Mouse (Mus musculus): Measurements from ENCODE around the gene F5. TPM values are rescaled to one million over a fixed set of nuclear protein-coding genes. Genes with fewer than 3 reads are reported as not detected.
"Not testable (repeated sequence)": the region's sequence is repeated elsewhere in the genome, so short reads cannot be mapped to it uniquely, and the experiment has no call there.

Gene F5
- polyA plus RNA-seq, 1 experiment from 2014 or later, result 0.32 TPM

DNA sequence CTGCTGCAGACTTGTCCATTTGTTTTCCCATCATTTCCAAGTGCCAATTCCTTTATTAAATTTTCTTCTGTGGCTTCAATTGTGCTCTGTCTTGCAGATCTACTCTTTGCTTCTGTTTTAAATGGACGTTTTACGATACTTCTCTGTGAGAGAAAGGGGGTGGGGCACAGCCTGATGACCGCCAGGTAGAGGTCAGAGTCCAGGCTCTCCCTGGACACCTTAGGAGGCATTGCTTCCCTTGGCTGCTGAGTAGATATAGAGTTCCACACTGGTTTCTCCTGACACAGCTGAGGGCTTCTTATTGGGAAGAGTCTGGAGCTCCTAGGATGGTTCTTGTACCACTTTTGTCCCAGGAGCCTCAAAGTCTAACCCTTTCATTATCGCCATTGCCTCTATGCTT is 59.3 kb downstream of the F5 start:
- Histone ChIP-seq H3K9ac (no peak overlapping the region), H3K27me3 (no peaks in the 10 kb centered on the region), H3K4me2 (replicated peaks) (no peak overlapping the region), H3K36me3 (no peaks in the 10 kb centered on the region), H3K27ac (no peak overlapping the region), H3K4me3 (no peak overlapping the region), H3K4me1 (no peaks in the 10 kb centered on the region), H3K9me3 (no peaks in the 10 kb centered on the region)
- ATAC-seq (ENCODE audit: insufficient number of reproducible peaks, insufficient read depth, low FRiP score, low TSS enrichment), result no peak
- 81% methylated on average over 4 of the region's 4 CpGs for WGBS

DNA sequence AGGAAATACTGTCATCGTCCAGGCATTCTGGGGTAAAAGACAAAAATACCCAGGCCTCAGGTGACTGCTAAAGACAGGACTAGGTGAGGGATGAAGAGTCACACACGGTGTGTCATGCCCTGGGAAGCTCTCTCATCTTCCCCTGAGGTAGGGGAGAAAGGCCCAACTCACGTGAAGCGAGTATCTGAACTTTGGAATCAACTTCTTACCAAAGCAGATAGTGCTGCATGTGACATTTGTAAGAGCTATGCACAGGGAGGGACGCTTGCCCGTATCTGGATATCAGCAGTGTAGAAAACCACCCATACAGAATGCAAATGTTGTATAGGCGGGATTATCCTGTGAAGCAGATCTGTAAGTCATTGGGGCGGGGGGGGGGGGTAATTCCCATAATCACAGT is 61.0 kb downstream of the F5 start:
- no peaks in the 10 kb centered on the region for H3K27me3 ChIP-seq
- H3K9me3 ChIP-seq, result no peaks in the 10 kb centered on the region
- no peak for ATAC-seq (ENCODE audit: insufficient number of reproducible peaks, insufficient read depth, low FRiP score, low TSS enrichment)
- no peak overlapping the region for H3K4me3 ChIP-seq
- H3K4me1 ChIP-seq, result no peaks in the 10 kb centered on the region
- WGBS, result 81% methylated on average over 8 of the region's 8 CpGs
- no peaks in the 10 kb centered on the region for H3K36me3 ChIP-seq
- no peak overlapping the region for H3K4me2 ChIP-seq (replicated peaks)
- H3K9ac ChIP-seq, result no peak overlapping the region
- H3K27ac ChIP-seq, result no peak overlapping the region

DNA sequence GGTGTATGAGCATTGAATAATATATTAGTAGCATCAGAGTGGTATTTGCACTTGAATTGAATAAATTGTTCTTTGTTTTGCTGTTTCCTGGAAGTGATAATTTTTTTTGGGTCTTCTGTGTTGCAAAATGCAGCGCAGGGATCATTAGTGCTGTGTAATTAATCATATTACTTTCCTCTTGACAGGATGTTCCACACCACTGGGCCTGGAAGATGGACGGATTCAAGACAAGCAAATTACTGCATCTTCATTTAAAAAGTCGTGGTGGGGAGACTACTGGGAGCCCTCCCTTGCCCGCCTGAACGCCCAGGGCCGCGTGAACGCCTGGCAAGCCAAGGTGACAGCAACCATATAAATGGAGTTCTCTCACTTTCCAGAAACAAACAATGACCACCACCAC is 62.6 kb downstream of the F5 start:
- no peaks in the 10 kb centered on the region for H3K9me3 ChIP-seq
- no peak overlapping the region for H3K27ac ChIP-seq
- H3K4me1 ChIP-seq, result no peaks in the 10 kb centered on the region
- no peak overlapping the region for H3K4me3 ChIP-seq
- no peaks in the 10 kb centered on the region for H3K27me3 ChIP-seq
- no peak for ATAC-seq (ENCODE audit: insufficient number of reproducible peaks, insufficient read depth, low FRiP score, low TSS enrichment)
- H3K4me2 ChIP-seq (replicated peaks), result no peak overlapping the region
- H3K36me3 ChIP-seq, result no peaks in the 10 kb centered on the region
- WGBS, result 67% methylated on average over 8 of the region's 8 CpGs
- no peak overlapping the region for H3K9ac ChIP-seq

DNA sequence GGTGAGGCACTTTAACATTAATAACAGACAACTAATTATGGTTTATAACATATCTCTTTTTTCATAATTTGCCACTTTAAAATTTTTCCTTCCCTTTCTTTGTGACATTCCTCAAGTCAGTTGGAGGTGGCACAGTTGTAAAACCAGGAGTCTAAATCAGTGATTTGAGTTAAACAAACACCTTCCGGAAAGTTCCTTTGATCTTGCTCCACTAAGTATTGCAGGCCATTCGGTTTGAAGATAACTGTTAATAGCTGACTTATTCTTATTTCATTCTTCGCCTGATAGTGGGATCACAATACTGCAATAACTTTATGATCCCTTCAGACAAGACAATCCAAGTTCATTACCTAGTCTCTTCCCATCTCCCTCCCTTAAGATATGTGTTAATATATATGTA is 63.5 kb downstream of the F5 start:
- H3K9ac ChIP-seq, result no peak overlapping the region
- WGBS, result 80% methylated on average over 3 of the region's 3 CpGs
- H3K9me3 ChIP-seq, result no peaks in the 10 kb centered on the region
- H3K27ac ChIP-seq, result no peak overlapping the region
- no peak overlapping the region for H3K4me3 ChIP-seq
- no peaks in the 10 kb centered on the region for H3K27me3 ChIP-seq
- no peaks in the 10 kb centered on the region for H3K4me1 ChIP-seq
- H3K4me2 ChIP-seq (replicated peaks), result no peak overlapping the region
- H3K36me3 ChIP-seq, result no peaks in the 10 kb centered on the region
- ATAC-seq (ENCODE audit: insufficient number of reproducible peaks, insufficient read depth, low FRiP score, low TSS enrichment), result no peak

DNA sequence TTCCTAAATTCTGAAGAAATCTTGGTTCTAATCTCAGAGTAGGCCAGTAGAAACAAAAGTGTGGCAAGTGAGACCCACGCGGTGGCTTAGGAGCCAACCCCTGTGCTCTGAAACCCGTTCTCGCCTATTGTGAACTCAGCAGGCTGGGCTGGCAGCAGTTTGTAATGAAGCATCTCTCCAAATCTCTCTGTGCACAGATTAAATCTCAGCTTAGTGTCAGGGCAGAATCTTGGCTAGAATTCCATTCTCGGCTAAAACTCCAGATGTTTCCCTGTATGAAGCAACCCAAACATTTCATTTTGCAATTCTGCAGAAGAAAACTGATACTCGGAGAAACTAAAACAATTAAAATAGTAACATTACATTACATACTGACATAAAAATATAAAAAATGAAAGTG is 63.9 kb downstream of the F5 start:
- H3K9ac ChIP-seq, result no peak overlapping the region
- ATAC-seq (ENCODE audit: insufficient number of reproducible peaks, insufficient read depth, low FRiP score, low TSS enrichment), result no peak
- H3K36me3 ChIP-seq, result no peaks in the 10 kb centered on the region
- H3K4me1 ChIP-seq, result no peaks in the 10 kb centered on the region
- no peak overlapping the region for H3K4me2 ChIP-seq (replicated peaks)
- WGBS, result 69% methylated on average over 6 of the region's 6 CpGs
- no peak overlapping the region for H3K27ac ChIP-seq
- H3K9me3 ChIP-seq, result no peaks in the 10 kb centered on the region
- no peak overlapping the region for H3K4me3 ChIP-seq
- no peaks in the 10 kb centered on the region for H3K27me3 ChIP-seq

DNA sequence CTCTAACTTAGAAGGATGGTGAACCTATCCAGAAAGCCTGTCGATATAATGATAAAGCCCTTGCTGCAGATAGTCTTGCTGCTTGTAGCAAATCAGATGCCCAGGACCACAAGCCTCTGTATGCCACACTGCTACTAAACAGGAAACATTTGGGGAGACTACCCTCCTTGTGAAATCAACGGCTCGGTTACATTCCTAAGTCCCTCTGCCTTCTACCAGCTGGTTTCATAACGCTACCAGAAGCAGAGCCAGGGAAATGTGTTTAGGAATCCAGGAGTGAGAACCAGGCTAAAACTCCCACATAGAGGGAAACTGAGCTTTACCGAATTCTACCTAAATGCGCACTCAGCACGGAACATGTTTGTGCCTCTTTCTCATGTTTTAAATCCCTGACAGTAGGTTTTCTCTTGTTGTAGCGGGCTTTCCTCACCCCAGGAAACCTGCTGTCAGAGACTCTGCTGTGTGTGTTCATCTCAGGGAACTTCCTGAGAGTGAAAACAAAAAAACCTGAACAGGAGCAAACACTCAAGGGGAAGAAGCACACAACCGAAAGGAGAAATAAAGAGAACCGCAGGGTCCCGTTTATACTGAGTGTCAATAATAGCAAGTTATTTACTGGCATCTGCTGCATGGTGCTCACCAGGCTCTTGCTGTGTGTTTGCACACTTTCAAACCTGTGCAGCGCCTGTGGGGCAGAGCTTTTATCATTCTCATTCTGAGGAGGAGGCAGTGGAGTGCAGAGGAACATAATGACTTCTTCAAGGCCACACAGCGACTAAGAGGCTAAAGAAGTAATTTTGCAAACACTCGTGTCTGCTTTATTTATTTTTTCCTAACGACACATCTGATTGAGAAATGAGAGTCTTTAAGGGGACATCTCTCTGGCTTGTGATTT is 66.4 kb downstream of the F5 start:
- Histone ChIP-seq H3K27ac (no peak overlapping the region), H3K4me2 (replicated peaks) (peak overlapping the region; percentile 24), H3K4me1 (no peaks in the 10 kb centered on the region), H3K36me3 (no peaks in the 10 kb centered on the region), H3K27me3 (no peaks in the 10 kb centered on the region), H3K9me3 (no peaks in the 10 kb centered on the region), H3K4me3 (no peak overlapping the region), H3K9ac (no peak overlapping the region)
- 46% methylated on average over 15 of the region's 15 CpGs for WGBS
- no peak for ATAC-seq (ENCODE audit: insufficient number of reproducible peaks, insufficient read depth, low FRiP score, low TSS enrichment)

DNA sequence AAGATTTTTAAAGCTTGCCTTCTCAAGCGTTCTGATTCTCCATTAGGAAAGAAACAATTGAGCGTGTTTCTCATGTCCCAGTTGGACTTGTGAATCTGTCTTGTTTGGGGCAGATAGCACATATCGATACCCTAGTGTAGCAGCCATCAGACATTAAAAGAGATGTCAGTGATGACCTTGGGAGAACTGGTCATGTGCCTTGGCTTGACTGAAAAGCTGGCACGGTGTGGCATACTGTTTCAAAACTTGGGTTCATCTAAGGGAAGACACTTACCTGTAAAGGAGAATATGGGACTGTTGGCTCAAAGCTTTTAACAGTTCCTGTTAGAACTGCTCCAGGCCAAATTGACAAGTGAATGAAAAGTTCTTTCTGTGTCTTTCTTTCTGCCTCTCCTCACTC is 68.6 kb downstream of the F5 start:
- H3K9ac ChIP-seq, result no peak overlapping the region
- H3K4me2 ChIP-seq (replicated peaks), result no peak overlapping the region
- no peak overlapping the region for H3K27ac ChIP-seq
- H3K27me3 ChIP-seq, result no peaks in the 10 kb centered on the region
- no peak for ATAC-seq (ENCODE audit: insufficient number of reproducible peaks, insufficient read depth, low FRiP score, low TSS enrichment)
- H3K36me3 ChIP-seq, result no peaks in the 10 kb centered on the region
- H3K9me3 ChIP-seq, result no peaks in the 10 kb centered on the region
- H3K4me3 ChIP-seq, result no peak overlapping the region
- 80% methylated on average over 4 of the region's 4 CpGs for WGBS
- H3K4me1 ChIP-seq, result no peaks in the 10 kb centered on the region

DNA sequence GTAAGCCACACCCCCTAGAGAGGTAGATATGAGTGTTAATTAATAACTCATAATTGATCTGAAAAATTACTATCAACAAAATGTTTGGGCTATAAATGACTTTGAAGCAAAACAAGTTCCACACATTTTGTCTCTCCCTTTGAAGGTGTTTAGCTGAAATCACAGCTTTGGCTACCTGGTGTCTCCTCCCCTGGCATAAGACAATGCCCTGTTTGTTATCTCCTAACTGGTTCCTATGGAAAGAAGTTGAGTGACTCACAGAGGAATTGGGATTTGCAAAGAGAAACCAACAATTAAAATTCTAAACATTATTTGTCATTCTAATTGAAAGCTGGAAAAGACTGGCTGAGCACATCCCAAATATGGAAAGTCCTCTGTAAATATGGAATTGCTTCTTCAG is 71.5 kb downstream of the F5 start:
- H3K4me3 ChIP-seq, result no peak overlapping the region
- H3K4me2 ChIP-seq (replicated peaks), result no peak overlapping the region
- H3K9ac ChIP-seq, result no peak overlapping the region
- no peaks in the 10 kb centered on the region for H3K27me3 ChIP-seq
- no peak for ATAC-seq (ENCODE audit: insufficient number of reproducible peaks, insufficient read depth, low FRiP score, low TSS enrichment)
- no peak overlapping the region for H3K27ac ChIP-seq
- no peaks in the 10 kb centered on the region for H3K4me1 ChIP-seq
- H3K9me3 ChIP-seq, result no peaks in the 10 kb centered on the region
- no peaks in the 10 kb centered on the region for H3K36me3 ChIP-seq

DNA sequence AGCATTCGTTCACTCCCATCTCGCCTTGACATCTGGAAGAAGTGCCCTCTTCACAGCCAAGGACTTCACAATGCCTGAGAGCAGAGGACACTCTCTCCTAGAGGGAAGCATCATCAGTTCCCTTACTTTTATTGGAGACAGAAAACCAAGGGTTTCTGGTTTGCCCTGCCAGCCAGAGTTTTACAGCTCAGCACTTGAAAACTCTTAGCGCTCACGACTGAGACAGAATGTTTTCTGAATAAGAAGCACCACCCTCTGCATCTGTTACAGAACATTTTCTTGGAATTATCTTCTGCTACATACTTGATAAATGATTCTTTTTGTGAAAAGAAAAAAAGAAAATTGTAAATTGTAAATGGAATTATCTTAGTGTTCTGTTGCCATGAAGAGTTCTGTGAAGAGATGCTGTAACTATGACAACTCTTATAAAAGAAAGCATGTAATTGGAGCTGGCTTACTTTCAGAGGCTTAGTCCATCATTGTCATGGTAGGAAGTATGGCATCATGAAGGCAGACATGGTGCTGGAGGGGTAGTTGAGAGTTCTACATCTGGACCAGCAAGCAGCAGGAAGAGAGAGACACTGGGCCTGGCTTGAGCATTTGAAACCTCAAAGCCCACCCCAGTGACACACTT is 80.4 kb downstream of the F5 start:
- H3K9me3 ChIP-seq; ATAC-seq (ENCODE audit: insufficient number of reproducible peaks, insufficient read depth, low FRiP score, low TSS enrichment); H3K27ac ChIP-seq; H3K4me1 ChIP-seq; H3K27me3 ChIP-seq; H3K4me3 ChIP-seq; H3K4me2 ChIP-seq (replicated peaks); H3K36me3 ChIP-seq; H3K9ac ChIP-seq: not testable (repeated sequence)
- 82% methylated on average over 3 of the region's 4 CpGs for WGBS

DNA sequence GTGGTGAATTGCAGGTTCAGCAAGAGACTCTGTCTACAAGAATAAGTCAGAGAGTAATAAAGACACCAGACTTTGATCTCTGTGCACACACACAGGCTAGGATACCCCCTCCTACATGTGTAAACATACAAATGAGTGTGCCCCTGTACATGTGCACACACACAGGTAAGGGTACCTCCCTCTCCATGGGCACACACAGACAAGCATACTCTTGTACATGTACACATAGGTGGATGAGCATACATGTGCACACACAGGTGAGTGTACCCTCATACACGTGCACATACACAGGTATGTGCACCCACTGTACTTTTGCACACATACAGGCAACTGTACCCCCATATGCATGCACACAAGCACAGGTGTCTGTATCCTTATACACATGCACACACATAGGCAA is 81.8 kb downstream of the F5 start:
- no peak overlapping the region for H3K4me3 ChIP-seq
- H3K4me2 ChIP-seq (replicated peaks), result no peak overlapping the region
- no peak for ATAC-seq (ENCODE audit: insufficient number of reproducible peaks, insufficient read depth, low FRiP score, low TSS enrichment)
- no peaks in the 10 kb centered on the region for H3K36me3 ChIP-seq
- H3K4me1 ChIP-seq, result no peaks in the 10 kb centered on the region
- no peaks in the 10 kb centered on the region for H3K27me3 ChIP-seq
- WGBS, result 70% methylated on average over 1 of the region's 1 CpGs
- H3K9me3 ChIP-seq, result no peaks in the 10 kb centered on the region
- H3K27ac ChIP-seq, result no peak overlapping the region
- H3K9ac ChIP-seq, result no peak overlapping the region

DNA sequence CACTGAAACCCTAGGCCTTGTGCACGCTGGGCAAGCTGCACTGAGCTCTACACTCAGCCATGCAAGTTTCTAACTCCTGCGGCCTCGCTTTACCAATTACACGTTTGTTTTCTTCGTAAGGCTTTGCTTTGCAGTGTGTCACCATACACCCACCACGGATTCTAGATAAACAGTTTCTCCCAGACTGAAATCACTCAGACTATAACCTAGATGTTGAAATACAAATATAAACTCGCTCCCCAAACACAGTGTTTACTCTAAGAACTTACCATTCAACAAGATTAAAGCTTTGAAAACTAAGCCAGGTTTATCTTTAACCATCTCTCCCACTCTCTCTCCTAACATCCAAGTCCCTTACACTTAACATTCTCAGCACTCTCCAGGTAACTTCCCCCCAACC is 83.4 kb downstream of the F5 start:
- H3K4me2 ChIP-seq (replicated peaks), result no peak overlapping the region
- ATAC-seq (ENCODE audit: insufficient number of reproducible peaks, insufficient read depth, low FRiP score, low TSS enrichment), result no peak
- H3K36me3 ChIP-seq, result no peaks in the 10 kb centered on the region
- H3K27ac ChIP-seq, result no peak overlapping the region
- 55% methylated on average over 7 of the region's 7 CpGs for WGBS
- no peak overlapping the region for H3K4me3 ChIP-seq
- H3K9me3 ChIP-seq, result no peaks in the 10 kb centered on the region
- no peaks in the 10 kb centered on the region for H3K27me3 ChIP-seq
- no peaks in the 10 kb centered on the region for H3K4me1 ChIP-seq
- H3K9ac ChIP-seq, result no peak overlapping the region

DNA sequence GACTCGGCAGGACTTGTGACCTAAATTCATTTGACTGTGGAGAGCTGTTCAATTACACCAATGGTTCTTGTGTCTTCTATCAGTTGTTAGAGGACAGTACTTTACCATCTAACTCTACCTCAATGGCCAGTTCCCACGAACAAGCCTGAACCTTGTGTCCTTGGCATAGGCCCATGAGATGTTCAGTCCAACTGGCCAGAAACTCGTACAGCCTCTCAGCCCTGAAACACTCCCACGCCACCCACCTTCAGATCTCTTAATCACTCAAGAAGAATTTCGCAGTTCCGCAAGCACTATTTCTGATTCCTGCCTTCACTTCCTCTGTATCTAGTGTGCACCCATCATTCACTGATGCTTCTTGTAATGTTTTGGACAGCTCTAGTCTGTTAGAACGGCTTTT is 84.4 kb downstream of the F5 start:
- WGBS, result 68% methylated on average over 7 of the region's 7 CpGs

More for the DNA sequence above, 84.4 kb downstream of the F5 start:
- H3K4me3 ChIP-seq, result no peak overlapping the region
- ATAC-seq (ENCODE audit: insufficient number of reproducible peaks, insufficient read depth, low FRiP score, low TSS enrichment), result no peak
- H3K36me3 ChIP-seq, result no peaks in the 10 kb centered on the region
- no peaks in the 10 kb centered on the region for H3K9me3 ChIP-seq
- H3K4me1 ChIP-seq, result no peaks in the 10 kb centered on the region
- no peak overlapping the region for H3K4me2 ChIP-seq (replicated peaks)
- no peaks in the 10 kb centered on the region for H3K27me3 ChIP-seq
- no peak overlapping the region for H3K27ac ChIP-seq
- H3K9ac ChIP-seq, result no peak overlapping the region

Measured in embryonic facial prominence, embryonic 12.5 days (tissue).